Mouse (Mus musculus) kidney, embryonic 16.5 days (tissue): ENCODE measurements at regions not wholly inside any gene's neighbourhood (a gene's known extent, or its start where the extent isn't known, plus 50 kb on each side); places are given as distances from the start of the nearest gene placed in this dataset.

Experiments
- ATAC-seq: fragments of 200-750 bp; cut with Nextera tagmentation; 2 replicates; pipeline ENCODE4 v1.8.0; 2017; ENCODE audit warnings: moderate TSS enrichment; ENCODE audit not compliant: low FRiP score, low TSS enrichment
- H3K27ac ChIP-seq: fragments of 300-500 bp; sonication (generic); 2 replicates; pipeline ENCODE4 v1.5.1; 2014; ENCODE audit warnings: low read length
- H3K27me3 ChIP-seq: fragments of 300-500 bp; sonication (generic); 2 replicates; pipeline ENCODE4 v1.6.1; 2014; ENCODE audit warnings: low read length, control low read depth, mixed read lengths; ENCODE audit not compliant: insufficient read depth
- H3K36me3 ChIP-seq: fragments of 300-500 bp; sonication (generic); 2 replicates; pipeline ENCODE4 v1.6.1; 2014; ENCODE audit warnings: low read length, control low read depth, mixed read lengths; ENCODE audit not compliant: insufficient read depth
- H3K4me1 ChIP-seq: fragments of 300-500 bp; sonication (generic); 2 replicates; pipeline ENCODE4 v1.6.1; 2014; ENCODE audit warnings: low read length, control low read depth, mixed read lengths; ENCODE audit not compliant: insufficient read depth
- H3K4me2 ChIP-seq: fragments of 300-500 bp; sonication (generic); replicated peaks from 2 replicates; pipeline ENCODE4 v1.6.1; 2014; ENCODE audit warnings: low read depth, low read length
- H3K4me3 ChIP-seq: fragments of 300-500 bp; sonication (generic); 2 replicates; pipeline ENCODE4 v1.5.1; 2014; ENCODE audit warnings: mild to moderate bottlenecking, low read length
- H3K9ac ChIP-seq: fragments of 300-500 bp; sonication (generic); replicated peaks from 2 replicates; pipeline ENCODE4 v1.6.1; 2014; ENCODE audit warnings: low read length
- H3K9me3 ChIP-seq: fragments of 300-500 bp; sonication (generic); 2 replicates; pipeline ENCODE4 v1.6.1; 2016; ENCODE audit warnings: low read length, control low read depth
- WGBS: fragments of 180-500 bp; shearing (Covaris S2); extraction: QIAGEN DNeasy Blood & Tissue Kit; methylation state at CpG from one replicate; pipeline ENCODE4 v1.1.7; 2014; 5-methylcytosine and 5-hydroxymethylcytosine counted together

DNA sequence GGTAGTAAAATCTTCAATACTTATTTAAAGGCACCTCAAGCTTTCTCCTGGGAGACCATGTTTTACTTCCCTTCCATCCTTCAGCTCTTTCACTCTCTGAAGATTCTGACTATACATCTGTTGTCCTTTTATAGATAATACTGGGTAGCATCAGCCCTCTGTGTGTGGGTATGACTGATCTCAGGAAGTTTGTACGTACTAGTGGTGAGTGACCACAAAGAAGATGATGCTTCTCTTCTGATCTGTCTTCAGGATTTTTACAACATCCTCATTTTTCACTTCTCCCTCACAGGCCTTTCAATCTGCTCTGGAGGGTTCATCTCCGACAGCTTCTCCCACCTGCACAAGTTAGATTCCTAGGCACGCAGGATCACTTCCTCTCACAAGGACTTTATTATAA is 119.4 kb upstream of the Acvr2a start:
- no peak overlapping the region for H3K4me2 ChIP-seq
- no peak overlapping the region for H3K27ac ChIP-seq
- 89% methylated on average over 3 of the region's 3 CpGs for WGBS
- no peak overlapping the region for H3K4me3 ChIP-seq
- no peaks in the 10 kb centered on the region for H3K9me3 ChIP-seq
- H3K27me3 ChIP-seq = no peaks in the 10 kb centered on the region
- ATAC-seq = no peak
- no peaks in the 10 kb centered on the region for H3K4me1 ChIP-seq
- no peak overlapping the region for H3K9ac ChIP-seq
- no peaks in the 10 kb centered on the region for H3K36me3 ChIP-seq

DNA sequence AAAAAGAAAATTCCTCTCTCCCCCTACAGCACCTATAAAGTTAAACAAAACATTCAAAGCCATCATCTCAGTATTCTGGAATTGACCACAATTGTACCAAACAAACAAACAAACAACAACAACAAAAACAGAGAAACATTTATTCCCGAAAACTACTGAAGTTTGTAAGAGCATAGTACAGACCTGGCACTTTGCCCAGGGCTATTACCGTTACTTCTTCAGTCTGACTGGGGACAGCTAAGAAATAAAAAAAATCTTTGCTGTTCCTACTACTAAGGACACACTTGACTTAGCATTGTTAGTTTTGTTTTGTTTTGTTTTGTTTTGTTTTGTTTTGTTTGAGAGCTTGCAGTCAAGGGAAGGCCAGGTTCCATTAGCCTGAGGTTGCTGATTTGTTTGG is 113.0 kb upstream of the Acvr2a start:
- H3K36me3 ChIP-seq = no peaks in the 10 kb centered on the region
- no peak for ATAC-seq
- no peak overlapping the region for H3K27ac ChIP-seq
- 48% methylated on average over 2 of the region's 2 CpGs for WGBS
- H3K9me3 ChIP-seq = no peaks in the 10 kb centered on the region
- peaks cover 6% of the 10 kb centered on the region; the same call in 1 of the 2 replicates for H3K4me1 ChIP-seq
- no peak overlapping the region for H3K4me3 ChIP-seq
- H3K9ac ChIP-seq = no peak overlapping the region
- H3K27me3 ChIP-seq = no peaks in the 10 kb centered on the region
- H3K4me2 ChIP-seq = no peak overlapping the region

DNA sequence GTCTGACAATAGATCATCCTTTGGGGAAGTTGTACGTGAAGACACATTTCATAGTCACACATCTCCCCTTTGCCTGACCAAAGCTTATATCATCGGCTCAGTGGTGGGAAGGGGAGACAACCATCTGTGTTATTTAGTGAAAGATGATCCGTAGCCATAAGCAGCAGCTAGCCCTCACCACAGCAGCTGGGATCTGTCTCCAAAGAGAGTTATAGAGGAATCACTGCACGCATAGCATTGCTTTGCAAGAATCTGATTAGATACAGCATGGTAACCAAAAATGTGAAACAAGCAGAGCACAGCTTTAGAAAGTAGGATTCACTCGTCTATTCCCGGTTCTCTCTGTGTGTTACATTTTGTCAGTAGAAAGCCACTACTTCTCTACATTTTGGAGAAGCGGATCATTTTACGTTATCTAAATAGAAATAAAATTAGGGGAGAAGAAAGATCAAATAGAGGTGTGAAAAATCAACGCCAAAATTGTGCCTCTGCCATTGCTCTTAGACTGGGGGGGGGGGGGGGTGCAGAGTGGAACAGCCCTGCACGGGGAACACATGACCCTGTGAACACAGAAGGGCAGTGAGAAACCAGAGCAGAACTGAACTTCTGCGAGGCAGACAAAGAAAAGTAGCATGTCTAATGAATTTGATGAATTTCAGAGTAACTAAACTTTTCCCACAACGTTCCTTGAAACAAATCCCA is 108.7 kb upstream of the Acvr2a start:
- Histone ChIP-seq H3K4me1 (peaks cover 11% of the 10 kb centered on the region; the same call in 1 of the 2 replicates), H3K4me2 (peak overlapping the region; percentile 21; the same call in 1 of the 2 replicates), H3K4me3 (no peak overlapping the region), H3K9ac (no peak overlapping the region), H3K27ac (peak overlapping the region; percentile 32; the same call in 1 of the 2 replicates), H3K9me3 (no peaks in the 10 kb centered on the region), H3K36me3 (no peaks in the 10 kb centered on the region), H3K27me3 (no peaks in the 10 kb centered on the region)
- WGBS = 22% methylated on average over 12 of the region's 12 CpGs
- peak; percentile 91 for ATAC-seq

DNA sequence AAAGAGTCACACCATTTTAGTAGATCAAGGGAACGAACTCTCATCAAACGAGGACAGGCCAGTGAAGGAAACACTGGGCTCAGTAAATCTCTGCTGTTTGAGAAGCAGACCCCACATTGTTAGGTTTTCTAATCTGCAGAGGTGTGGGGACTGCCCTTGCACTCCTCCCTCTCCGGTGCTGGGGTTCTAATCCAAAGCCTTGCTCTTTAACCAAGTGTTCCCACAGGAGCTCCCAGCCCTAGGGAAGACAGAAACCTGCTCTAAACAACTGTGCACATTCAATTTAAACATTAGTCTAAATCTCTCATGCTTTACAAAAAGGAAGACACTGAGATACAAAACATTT is 108.1 kb upstream of the Acvr2a start:
- ATAC-seq = peak; percentile 58; the same call in 1 of the 2 replicates
- peak overlapping the region; percentile 32; the same call in 1 of the 2 replicates for H3K27ac ChIP-seq
- no peak overlapping the region for H3K4me3 ChIP-seq
- 25% methylated on average over 3 of the region's 3 CpGs for WGBS
- H3K27me3 ChIP-seq = no peaks in the 10 kb centered on the region
- H3K4me1 ChIP-seq = peaks cover 11% of the 10 kb centered on the region; the same call in 1 of the 2 replicates
- H3K9me3 ChIP-seq = no peaks in the 10 kb centered on the region
- no peak overlapping the region for H3K9ac ChIP-seq
- no peaks in the 10 kb centered on the region for H3K36me3 ChIP-seq
- H3K4me2 ChIP-seq = 0 out of 2 replicates have a peak overlapping the region, but pooled peaks have one; percentile 21

DNA sequence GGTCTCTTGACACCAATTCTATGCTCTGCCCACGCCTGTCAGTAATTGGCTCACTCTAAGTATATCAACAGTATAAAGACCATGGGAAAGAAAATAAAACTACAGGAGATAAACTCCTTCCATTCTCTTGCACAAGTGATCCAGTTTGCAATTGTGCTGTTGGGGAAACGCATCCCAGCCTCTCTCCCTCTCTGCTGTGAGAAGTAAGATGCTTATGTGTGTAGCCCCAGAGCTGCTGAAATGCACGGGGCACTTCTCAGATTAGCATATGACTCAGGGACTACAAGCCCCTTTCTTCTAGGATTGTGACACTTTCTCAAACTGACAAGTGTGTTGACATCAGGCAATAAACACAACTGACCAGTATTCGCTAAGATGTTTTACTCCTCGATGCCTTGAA is 107.7 kb upstream of the Acvr2a start:
- Histone ChIP-seq H3K4me1 (peaks cover 11% of the 10 kb centered on the region; the same call in 1 of the 2 replicates), H3K9ac (no peak overlapping the region), H3K9me3 (no peaks in the 10 kb centered on the region), H3K27ac (no peak overlapping the region), H3K4me3 (no peak overlapping the region), H3K27me3 (no peaks in the 10 kb centered on the region), H3K36me3 (no peaks in the 10 kb centered on the region), H3K4me2 (no peak overlapping the region)
- WGBS = 45% methylated on average over 5 of the region's 5 CpGs
- ATAC-seq = no peak

DNA sequence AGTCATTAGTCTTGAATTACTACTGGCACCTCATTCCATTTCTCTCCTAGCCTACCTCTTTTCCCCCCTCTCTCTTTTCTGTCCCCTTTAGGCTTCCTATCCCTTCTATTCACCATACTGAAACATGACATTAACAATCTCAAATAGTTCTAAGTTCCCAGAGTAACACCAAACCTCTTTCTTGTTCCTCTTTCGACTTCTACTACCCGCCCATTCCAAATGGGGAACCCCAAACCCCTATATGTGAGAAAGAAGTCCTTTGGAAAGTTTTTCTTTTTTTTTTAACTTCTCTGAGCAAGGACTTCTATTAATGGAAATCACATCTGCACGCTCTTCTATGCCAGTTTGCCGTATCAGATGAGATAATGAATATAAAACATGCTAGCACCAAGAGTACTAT is 97.7 kb upstream of the Acvr2a start:
- Histone ChIP-seq H3K4me1 (no peaks in the 10 kb centered on the region), H3K27me3 (no peaks in the 10 kb centered on the region), H3K27ac (no peak overlapping the region), H3K4me2 (no peak overlapping the region), H3K36me3 (no peaks in the 10 kb centered on the region), H3K9ac (no peak overlapping the region), H3K4me3 (no peak overlapping the region), H3K9me3 (no peaks in the 10 kb centered on the region)
- 87% methylated on average over 4 of the region's 4 CpGs for WGBS
- no peak for ATAC-seq

DNA sequence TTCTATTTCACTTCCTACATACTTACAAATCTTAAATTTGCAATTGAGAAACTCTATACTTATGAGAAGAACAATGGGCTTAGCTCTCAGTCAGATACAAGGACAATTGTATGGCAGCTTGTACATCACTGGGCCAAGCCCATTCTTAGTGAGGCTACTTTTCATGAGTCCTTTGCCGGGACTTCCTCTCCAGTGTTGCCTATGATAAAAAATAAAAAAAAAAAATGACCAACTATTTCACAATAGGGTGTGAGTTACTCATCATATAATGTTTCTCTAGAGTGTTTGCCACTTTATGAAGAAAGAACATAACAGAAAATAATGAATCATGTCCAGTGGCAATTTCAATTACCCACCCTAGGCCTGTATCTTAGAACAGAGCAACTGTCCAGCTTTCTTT is 96.1 kb upstream of the Acvr2a start:
- Histone ChIP-seq H3K9me3 (no peaks in the 10 kb centered on the region), H3K36me3 (no peaks in the 10 kb centered on the region), H3K4me1 (no peaks in the 10 kb centered on the region), H3K4me2 (no peak overlapping the region), H3K27ac (no peak overlapping the region), H3K4me3 (no peak overlapping the region), H3K9ac (no peak overlapping the region), H3K27me3 (no peaks in the 10 kb centered on the region)
- ATAC-seq = no peak
- 81% methylated on average over 1 of the region's 1 CpGs for WGBS

DNA sequence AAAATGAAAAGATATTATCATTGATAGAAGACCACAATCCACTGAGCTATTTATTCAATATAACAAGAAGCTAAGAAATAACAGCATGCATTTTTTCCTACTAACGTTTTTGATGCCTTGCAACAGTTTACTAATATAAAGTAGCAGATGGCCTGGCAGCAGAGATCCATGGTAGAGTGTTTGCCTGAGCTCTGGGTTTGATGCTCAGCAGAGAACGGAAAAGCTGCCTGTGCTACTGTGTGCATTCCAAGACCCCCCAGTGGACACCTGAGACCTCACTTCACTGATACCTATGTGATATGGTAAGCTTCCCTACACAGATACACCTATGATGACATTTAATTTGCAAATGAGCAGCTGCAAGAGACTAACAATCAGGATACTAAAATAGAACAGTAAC is 95.6 kb upstream of the Acvr2a start:
- WGBS = 82% methylated on average over 2 of the region's 2 CpGs
- no peak overlapping the region for H3K4me3 ChIP-seq

DNA sequence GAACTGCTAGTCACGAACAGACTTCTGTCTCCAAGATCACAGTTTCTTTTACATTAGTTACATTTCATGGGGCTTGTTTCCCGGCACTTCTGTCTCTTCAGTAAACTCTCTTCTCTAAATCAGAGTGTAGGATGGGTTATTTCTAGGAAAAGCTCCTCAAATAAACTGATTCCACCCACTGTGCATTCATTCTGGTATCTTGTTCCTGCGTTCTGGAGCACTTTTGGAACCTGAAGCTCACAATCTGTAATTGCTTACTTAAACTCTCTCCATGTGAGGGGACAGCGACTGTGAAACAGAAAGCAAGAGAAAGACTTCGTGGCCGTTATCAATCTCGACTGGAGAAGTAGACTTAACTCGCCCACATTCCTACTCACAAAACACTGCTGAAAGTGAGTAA is 83.1 kb upstream of the Acvr2a start:
- ATAC-seq = no peak
- Histone ChIP-seq H3K27ac (no peak overlapping the region), H3K4me1 (no peaks in the 10 kb centered on the region), H3K4me2 (no peak overlapping the region), H3K9ac (no peak overlapping the region), H3K27me3 (no peaks in the 10 kb centered on the region), H3K4me3 (no peak overlapping the region), H3K9me3 (no peaks in the 10 kb centered on the region), H3K36me3 (no peaks in the 10 kb centered on the region)
- WGBS = 72% methylated on average over 8 of the region's 8 CpGs

More for the DNA sequence above, 95.6 kb upstream of the Acvr2a start:
- H3K27me3 ChIP-seq = no peaks in the 10 kb centered on the region
- H3K4me2 ChIP-seq = no peak overlapping the region
- no peak overlapping the region for H3K9ac ChIP-seq
- no peaks in the 10 kb centered on the region for H3K4me1 ChIP-seq
- no peak for ATAC-seq
- no peak overlapping the region for H3K27ac ChIP-seq
- H3K36me3 ChIP-seq = no peaks in the 10 kb centered on the region
- no peaks in the 10 kb centered on the region for H3K9me3 ChIP-seq

DNA sequence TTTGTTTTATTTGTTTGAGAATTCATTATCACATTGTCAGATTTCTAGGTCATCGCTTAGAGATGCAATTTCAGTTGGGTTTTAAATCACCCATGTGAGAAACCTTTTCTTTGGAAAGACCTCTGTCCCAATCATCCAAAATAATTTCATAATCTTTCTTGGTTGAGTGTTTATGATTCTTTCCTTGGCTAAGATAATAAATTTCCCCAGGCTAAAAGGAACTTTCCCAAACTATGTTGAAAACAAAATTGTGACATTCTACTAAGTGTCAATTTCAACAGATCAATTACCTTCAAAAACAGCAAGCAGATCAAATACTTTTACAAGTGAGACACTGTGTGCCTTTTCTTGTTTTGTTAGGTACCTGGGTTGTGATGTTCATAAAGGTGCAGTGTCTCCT is 80.0 kb upstream of the Acvr2a start:
- H3K4me1 ChIP-seq = no peaks in the 10 kb centered on the region
- ATAC-seq = no peak
- H3K27ac ChIP-seq = no peak overlapping the region
- no peaks in the 10 kb centered on the region for H3K9me3 ChIP-seq
- no peak overlapping the region for H3K9ac ChIP-seq
- WGBS = 86% methylated on average over 1 of the region's 1 CpGs
- no peaks in the 10 kb centered on the region for H3K36me3 ChIP-seq
- H3K4me3 ChIP-seq = no peak overlapping the region
- H3K4me2 ChIP-seq = no peak overlapping the region
- no peaks in the 10 kb centered on the region for H3K27me3 ChIP-seq
